Mouse (Mus musculus) hindbrain, embryonic 11.5 days (tissue): Measurements from ENCODE around the gene Lrsam1. TPM values are rescaled to one million over a fixed set of nuclear protein-coding genes. Genes with fewer than 3 reads are reported as not detected.

ENCODE experiments used
- ATAC-seq: fragments of 200-750 bp; cut with Nextera tagmentation; 2 replicates; pipeline ENCODE4 v1.8.0; 2017; ENCODE audit warnings: mild to moderate bottlenecking, moderate TSS enrichment, moderate library complexity; ENCODE audit not compliant: low FRiP score
- DNase-seq: peaks from one replicate; pipeline ENCODE4 v3.0.0-alpha.2; 2015; ENCODE audit warnings: low spot score
- H3K27ac ChIP-seq: fragments of 300-500 bp; sonication (generic); 2 replicates; pipeline ENCODE4 v1.5.1; 2014; ENCODE audit warnings: mild to moderate bottlenecking, low read depth, low read length
- H3K27me3 ChIP-seq: fragments of 300-500 bp; sonication (generic); 2 replicates; pipeline ENCODE4 v1.6.1; 2014; ENCODE audit warnings: mild to moderate bottlenecking, low read length, moderate library complexity, mixed read lengths; ENCODE audit not compliant: control insufficient read depth, insufficient read depth
- H3K36me3 ChIP-seq: fragments of 300-500 bp; sonication (generic); 2 replicates; pipeline ENCODE4 v1.6.1; 2014; ENCODE audit warnings: mild to moderate bottlenecking, low read length, moderate library complexity, mixed read lengths; ENCODE audit not compliant: control insufficient read depth, insufficient read depth
- H3K4me1 ChIP-seq: fragments of 300-500 bp; sonication (generic); replicated peaks from 2 replicates; pipeline ENCODE4 v1.6.1; 2014; ENCODE audit warnings: low read length, mixed read lengths; ENCODE audit not compliant: control insufficient read depth, insufficient read depth
- H3K4me2 ChIP-seq: fragments of 300-500 bp; sonication (generic); replicated peaks from 2 replicates; pipeline ENCODE4 v1.6.1; 2014; ENCODE audit warnings: mild to moderate bottlenecking, low read depth, low read length
- H3K4me3 ChIP-seq: fragments of 300-500 bp; sonication (generic); 2 replicates; pipeline ENCODE4 v1.5.1; 2014; ENCODE audit warnings: low read depth, low read length
- H3K9ac ChIP-seq: fragments of 300-500 bp; sonication (generic); 2 replicates; pipeline ENCODE4 v1.6.1; 2014; ENCODE audit warnings: low read depth, low read length
- H3K9me3 ChIP-seq: fragments of 300-500 bp; sonication (generic); 2 replicates; pipeline ENCODE4 v1.6.1; 2016; ENCODE audit warnings: low read length; ENCODE audit not compliant: control insufficient read depth
- WGBS: fragments of 180-500 bp; shearing (Covaris S2); extraction: QIAGEN DNeasy Blood & Tissue Kit; methylation state at CpG from one replicate; pipeline ENCODE4 v1.1.7; 2014; 5-methylcytosine and 5-hydroxymethylcytosine counted together
- polyA plus RNA-seq: library from polyadenylated mRNA; unstranded; fragments of >200 nt; fragmentation: Nextera tagmentation; extraction: Ambion mirVana; gene quantifications from 2 replicates; pipeline ENCODE4 v1.2.1, GENCODE M21; 2014

Gene Lrsam1
- polyA plus RNA-seq, 1 experiment from 2014 or later: 8.7 TPM

- ATAC-seq (no peak), DNase-seq (no peak)
- no peak overlapping the region for H3K4me2 ChIP-seq
- H3K9me3 ChIP-seq: no peaks in the 10 kb centered on the region
- WGBS: 26% methylated on average over 10 of the region's 10 CpGs
- no peak overlapping the region for H3K9ac ChIP-seq
- 0 out of 2 replicates have a peak, but pooled peaks cover 2% of the 10 kb centered on the region for H3K36me3 ChIP-seq
- H3K27me3 ChIP-seq: no peaks in the 10 kb centered on the region
- H3K27ac ChIP-seq: no peak overlapping the region
- peaks cover 10% of the 10 kb centered on the region; the same call in 1 of the 2 replicates for H3K4me1 ChIP-seq
- H3K4me3 ChIP-seq: no peak overlapping the region
Observed at GRCm38 (mm10) chr2:32964659-32965457, 3.4 kb upstream of the Lrsam1 start.

- H3K9ac ChIP-seq: 0 out of 2 replicates have a peak overlapping the region, but pooled peaks have one; percentile 19
- ATAC-seq: no peak
- H3K4me2 ChIP-seq: no peak overlapping the region
Observed at GRCm38 (mm10) chr2:32963981-32964380, 2.6 kb upstream of the Lrsam1 start.

GRCm38 (mm10) chr2:32963544-32963943 lies 2.1 kb upstream of the Lrsam1 start:
- Histone ChIP-seq H3K27ac (no peak overlapping the region), H3K4me2 (peak overlapping the region; percentile 87; the same call in 1 of the 2 replicates), H3K9me3 (no peaks in the 10 kb centered on the region), H3K27me3 (no peaks in the 10 kb centered on the region), H3K36me3 (0 out of 2 replicates have a peak, but pooled peaks cover 2% of the 10 kb centered on the region), H3K4me1 (peaks cover 10% of the 10 kb centered on the region; the same call in 1 of the 2 replicates), H3K9ac (0 out of 2 replicates have a peak overlapping the region, but pooled peaks have one; percentile 19), H3K4me3 (peak overlapping the region; percentile 51; the same call in 1 of the 2 replicates)
- 72% methylated on average over 4 of the region's 4 CpGs for WGBS
- no peak for DNase-seq
- ATAC-seq: no peak

More at GRCm38 (mm10) chr2:32963981-32964380, 2.6 kb upstream of the Lrsam1 start:
- no peaks in the 10 kb centered on the region for H3K27me3 ChIP-seq
- no peak overlapping the region; the same call in 1 of the 2 replicates for H3K4me3 ChIP-seq
- H3K27ac ChIP-seq: no peak overlapping the region
- H3K4me1 ChIP-seq: peaks cover 10% of the 10 kb centered on the region; the same call in 1 of the 2 replicates
- DNase-seq: no peak
- H3K9me3 ChIP-seq: no peaks in the 10 kb centered on the region
- 78% methylated on average over 1 of the region's 1 CpGs for WGBS
- 0 out of 2 replicates have a peak, but pooled peaks cover 2% of the 10 kb centered on the region for H3K36me3 ChIP-seq

GRCm38 (mm10) chr2:32962875-32963220 lies 1.4 kb upstream of the Lrsam1 start:
- 10% methylated on average over 9 of the region's 9 CpGs for WGBS
- DNase-seq (no peak), ATAC-seq (no peak)
- Histone ChIP-seq H3K9ac (peak overlapping the region; percentile 81), H3K36me3 (0 out of 2 replicates have a peak, but pooled peaks cover 2% of the 10 kb centered on the region), H3K9me3 (no peaks in the 10 kb centered on the region), H3K27ac (0 out of 2 replicates have a peak overlapping the region, but pooled peaks have one; percentile 24), H3K27me3 (no peaks in the 10 kb centered on the region), H3K4me3 (peak overlapping the region; percentile 51), H3K4me2 (peak overlapping the region; percentile 87), H3K4me1 (peaks cover 10% of the 10 kb centered on the region; the same call in 1 of the 2 replicates)

DNA sequence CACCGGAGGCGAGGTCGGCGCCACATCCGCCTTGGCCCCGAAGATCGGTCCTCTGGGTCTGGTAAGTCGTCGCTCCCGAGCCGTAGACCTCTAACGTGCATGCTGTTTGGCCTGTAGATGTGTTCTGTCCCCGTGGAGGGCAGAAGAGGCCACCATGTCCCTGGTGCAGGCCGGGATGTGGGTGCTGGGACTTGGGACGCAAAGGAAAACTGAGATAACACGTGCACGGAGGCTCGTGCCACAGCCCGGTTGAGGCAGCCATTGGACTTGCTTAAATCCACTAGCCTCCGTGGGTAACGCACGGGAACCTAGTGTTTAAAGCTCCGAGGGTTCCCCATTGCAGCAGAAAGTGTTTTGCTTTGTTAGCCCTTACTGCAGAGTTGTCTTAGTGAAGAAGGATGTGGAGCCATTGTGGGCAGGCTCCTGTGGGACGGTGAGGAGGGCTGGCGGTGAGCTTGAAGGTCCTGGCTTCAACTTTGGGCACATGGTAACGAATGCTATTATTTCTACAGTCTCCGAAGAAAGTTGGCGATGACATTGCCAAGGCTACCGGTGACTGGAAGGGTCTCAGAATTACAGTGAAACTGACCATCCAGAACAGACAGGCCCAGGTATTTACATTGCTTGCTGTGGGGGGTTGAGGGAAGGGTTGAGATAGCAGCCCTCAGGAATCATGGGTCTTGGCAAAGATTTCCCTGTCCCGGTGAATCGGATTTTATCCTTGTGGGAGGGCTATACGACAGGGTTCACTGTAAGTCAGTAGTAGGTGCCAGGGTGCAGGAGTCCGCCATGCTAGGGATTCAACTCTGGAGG lies 854 bp upstream of the Lrsam1 start:
- Histone ChIP-seq H3K4me1 (peaks cover 5% of the 10 kb centered on the region; the same call in 1 of the 2 replicates), H3K4me3 (peak overlapping the region; percentile 51), H3K4me2 (peak overlapping the region; percentile 87), H3K9ac (peak overlapping the region; percentile 81), H3K27ac (peak overlapping the region; percentile 80), H3K27me3 (no peaks in the 10 kb centered on the region), H3K9me3 (no peaks in the 10 kb centered on the region), H3K36me3 (0 out of 2 replicates have a peak, but pooled peaks cover 2% of the 10 kb centered on the region)
- no peak for DNase-seq
- 1% methylated on average over 33 of the region's 33 CpGs for WGBS
- ATAC-seq: 0 out of 2 replicates have a peak, but pooled peaks have one; percentile 1

DNA sequence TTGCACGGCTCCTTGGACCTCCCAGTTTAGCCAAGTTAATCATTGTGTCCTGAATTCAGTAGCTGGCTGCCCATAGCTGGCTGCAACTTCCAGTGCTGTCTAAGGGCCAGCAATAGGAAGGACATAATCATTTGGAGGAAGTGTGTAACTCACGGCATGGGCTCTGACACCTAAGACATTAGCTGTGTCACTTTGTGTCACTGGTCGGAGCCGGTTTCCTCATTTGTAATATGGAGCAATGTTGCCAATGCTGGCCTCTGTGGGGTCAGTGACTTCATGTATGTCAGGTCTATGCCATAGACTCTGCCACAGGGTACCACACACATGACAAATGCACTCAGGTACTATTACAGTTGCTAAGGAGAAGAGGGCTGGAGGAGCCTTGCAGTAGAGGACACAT lies 1.1 kb downstream of the Lrsam1 start:
- 90% methylated on average over 4 of the region's 4 CpGs for WGBS
- Histone ChIP-seq H3K4me2 (no peak overlapping the region; the same call in 1 of the 2 replicates), H3K9ac (peak overlapping the region; percentile 81; the same call in 1 of the 2 replicates), H3K4me3 (no peak overlapping the region), H3K9me3 (no peaks in the 10 kb centered on the region), H3K36me3 (0 out of 2 replicates have a peak, but pooled peaks cover 2% of the 10 kb centered on the region), H3K4me1 (peaks cover 5% of the 10 kb centered on the region; the same call in 1 of the 2 replicates), H3K27me3 (no peaks in the 10 kb centered on the region), H3K27ac (no peak overlapping the region)
- ATAC-seq (no peak), DNase-seq (no peak)

DNA sequence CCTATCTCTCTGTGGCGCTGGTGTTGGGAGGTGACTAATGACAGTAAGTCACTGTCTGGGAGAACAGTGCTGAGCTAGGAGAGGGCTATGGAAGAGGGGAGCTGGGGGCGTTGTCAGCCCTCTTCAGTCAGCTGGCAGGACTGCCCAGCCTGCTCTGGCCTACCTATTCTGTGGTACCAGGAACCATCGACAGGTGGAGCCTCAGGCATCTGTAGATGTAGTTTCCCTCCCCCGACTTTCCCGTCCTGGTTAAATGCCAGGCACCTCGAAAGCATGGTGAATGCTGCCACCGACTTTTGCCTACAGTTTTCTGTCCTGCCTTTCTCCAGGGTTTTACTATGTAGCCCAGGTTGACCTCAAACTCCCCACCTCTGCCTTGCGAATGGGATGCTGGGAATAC lies 4.1 kb downstream of the Lrsam1 start:
- DNase-seq (no peak), ATAC-seq (no peak)
- Histone ChIP-seq H3K9me3 (no peaks in the 10 kb centered on the region), H3K9ac (no peak overlapping the region), H3K36me3 (peaks cover 5% of the 10 kb centered on the region; the same call in 1 of the 2 replicates), H3K27ac (no peak overlapping the region), H3K4me2 (no peak overlapping the region), H3K4me3 (no peak overlapping the region), H3K4me1 (peaks cover 3% of the 10 kb centered on the region; the same call in 1 of the 2 replicates), H3K27me3 (no peaks in the 10 kb centered on the region)
- WGBS: 58% methylated on average over 8 of the region's 8 CpGs

DNA sequence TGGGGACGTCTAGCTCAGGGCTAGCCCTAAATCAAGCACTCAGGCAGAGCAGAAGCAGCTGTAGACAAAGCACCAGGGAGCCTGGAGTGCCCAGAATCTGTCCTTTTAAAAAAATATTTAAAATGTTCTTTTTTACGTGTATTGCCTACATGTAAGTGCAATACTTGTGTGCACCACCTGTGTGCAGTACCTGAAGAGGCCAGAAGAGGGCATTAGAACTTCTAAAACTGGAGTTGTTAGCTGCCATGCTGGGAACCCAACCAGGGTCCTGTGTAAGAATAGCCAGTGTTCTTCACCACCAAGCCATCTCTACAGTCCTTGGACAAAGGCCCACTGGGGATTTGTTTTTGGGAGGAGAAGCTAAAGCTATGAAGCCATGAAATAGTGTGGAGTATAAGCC lies 6.8 kb downstream of the Lrsam1 start:
- H3K4me3 ChIP-seq: no peak overlapping the region
- H3K27ac ChIP-seq: no peak overlapping the region
- no peak overlapping the region for H3K4me2 ChIP-seq
- no peak for ATAC-seq
- H3K9me3 ChIP-seq: no peaks in the 10 kb centered on the region
- no peak for DNase-seq
- 90% methylated on average over 2 of the region's 2 CpGs for WGBS
- H3K36me3 ChIP-seq: peaks cover 5% of the 10 kb centered on the region; the same call in 1 of the 2 replicates
- H3K27me3 ChIP-seq: no peaks in the 10 kb centered on the region
- H3K4me1 ChIP-seq: no peaks in the 10 kb centered on the region
- H3K9ac ChIP-seq: no peak overlapping the region
